Mouse (Mus musculus) megakaryocyte, embryonic 14.5 days (primary cell): ENCODE results near the gene Sox6.

ENCODE experiments used
- FLI1 ChIP-seq: IDR thresholded peaks from 2 replicates; pipeline ENCODE4 v1.6.1; 2012; ENCODE audit warnings: low read length, inconsistent platforms, mixed read lengths
- GATA1 ChIP-seq: IDR thresholded peaks from 3 replicates; pipeline ENCODE4 v1.6.1; 2012; ENCODE audit warnings: mixed read lengths, low read length, inconsistent platforms, borderline replicate concordance

DNA sequence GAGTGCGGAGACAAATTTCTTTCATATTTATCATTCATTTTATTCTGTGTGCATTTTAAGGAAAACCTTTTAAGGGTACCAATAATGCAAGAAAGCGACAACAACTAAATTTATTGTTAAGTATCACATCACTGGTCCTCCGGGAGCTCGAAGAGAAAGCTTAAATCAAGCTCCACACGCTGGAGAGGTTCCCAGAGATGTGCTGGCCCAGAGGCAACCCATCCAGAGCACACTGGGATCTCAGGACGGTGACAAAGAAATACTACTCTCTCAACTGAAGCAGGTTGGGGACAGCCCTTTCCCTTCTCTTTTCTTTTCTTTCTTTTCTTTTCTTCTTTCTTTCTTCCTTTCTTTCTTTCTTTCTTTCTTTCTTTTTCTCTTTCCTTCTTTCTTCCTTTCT, 173.4 kb downstream of the Sox6 start:
- no peak for TF ChIP-seq GATA1
- TF ChIP-seq FLI1: no peak
